Mouse (Mus musculus): Measurements from ENCODE around the gene Ksr1. TPM values are rescaled to one million over a fixed set of nuclear protein-coding genes. Genes with fewer than 3 reads are reported as not detected.

Gene Ksr1
- polyA plus RNA-seq, 1 experiment from 2014 or later = 3.8 TPM

GRCm38 (mm10) chr11:79131949-79132411, 14.2 kb downstream of the Ksr1 start:
- H3K9me3 ChIP-seq (ENCODE audit: low read length) = no peaks in the 10 kb centered on the region
- no peak overlapping the region for H3K9ac ChIP-seq (replicated peaks; ENCODE audit: low read length)
- H3K36me3 ChIP-seq (ENCODE audit: insufficient read depth, low read length) = no peaks in the 10 kb centered on the region
- peak; percentile 72; the same call in 1 of the 2 replicates for ATAC-seq (ENCODE audit: low FRiP score, low TSS enrichment)
- no peak overlapping the region for H3K4me2 ChIP-seq (replicated peaks; ENCODE audit: low read depth, low read length)
- H3K4me1 ChIP-seq (ENCODE audit: insufficient read depth, low read length) = peaks cover 29% of the 10 kb centered on the region
- no peak overlapping the region for H3K27ac ChIP-seq (ENCODE audit: low read length)
- no peak overlapping the region for H3K4me3 ChIP-seq (ENCODE audit: low read length)
- WGBS = 47% methylated on average over 9 of the region's 9 CpGs
- no peaks in the 10 kb centered on the region for H3K27me3 ChIP-seq (ENCODE audit: insufficient read depth, low read length)

GRCm38 (mm10) chr11:79129388-79130356, 16.5 kb downstream of the Ksr1 start:
- Histone ChIP-seq H3K4me3 (ENCODE audit: low read length) (no peak overlapping the region), H3K36me3 (ENCODE audit: insufficient read depth, low read length) (no peaks in the 10 kb centered on the region), H3K4me2 (replicated peaks; ENCODE audit: low read depth, low read length) (no peak overlapping the region), H3K9me3 (ENCODE audit: low read length) (no peaks in the 10 kb centered on the region), H3K27me3 (ENCODE audit: insufficient read depth, low read length) (no peaks in the 10 kb centered on the region), H3K27ac (ENCODE audit: low read length) (no peak overlapping the region), H3K9ac (replicated peaks; ENCODE audit: low read length) (no peak overlapping the region), H3K4me1 (ENCODE audit: insufficient read depth, low read length) (peaks cover 15% of the 10 kb centered on the region)
- ATAC-seq (ENCODE audit: low FRiP score, low TSS enrichment) = no peak
- 70% methylated on average over 13 of the region's 13 CpGs for WGBS

GRCm38 (mm10) chr11:79128233-79128632, 18.0 kb downstream of the Ksr1 start:
- no peak overlapping the region for H3K9ac ChIP-seq (replicated peaks; ENCODE audit: low read length)
- no peaks in the 10 kb centered on the region for H3K9me3 ChIP-seq (ENCODE audit: low read length)
- ATAC-seq (ENCODE audit: low FRiP score, low TSS enrichment) = no peak
- H3K4me2 ChIP-seq (replicated peaks; ENCODE audit: low read depth, low read length) = no peak overlapping the region
- H3K4me1 ChIP-seq (ENCODE audit: insufficient read depth, low read length) = peaks cover 8% of the 10 kb centered on the region
- H3K4me3 ChIP-seq (ENCODE audit: low read length) = no peak overlapping the region
- no peaks in the 10 kb centered on the region for H3K27me3 ChIP-seq (ENCODE audit: insufficient read depth, low read length)
- H3K27ac ChIP-seq (ENCODE audit: low read length) = no peak overlapping the region
- 86% methylated on average over 7 of the region's 7 CpGs for whole genome bisulfite sequencing
- no peaks in the 10 kb centered on the region for H3K36me3 ChIP-seq (ENCODE audit: insufficient read depth, low read length)

GRCm38 (mm10) chr11:79126963-79127362, 19.2 kb downstream of the Ksr1 start:
- Histone ChIP-seq H3K27ac (ENCODE audit: low read length) (no peak overlapping the region), H3K9ac (replicated peaks; ENCODE audit: low read length) (no peak overlapping the region), H3K4me1 (ENCODE audit: insufficient read depth, low read length) (peaks cover 3% of the 10 kb centered on the region), H3K36me3 (ENCODE audit: insufficient read depth, low read length) (no peaks in the 10 kb centered on the region), H3K9me3 (ENCODE audit: low read length) (no peaks in the 10 kb centered on the region), H3K4me3 (ENCODE audit: low read length) (no peak overlapping the region), H3K27me3 (ENCODE audit: insufficient read depth, low read length) (no peaks in the 10 kb centered on the region), H3K4me2 (replicated peaks; ENCODE audit: low read depth, low read length) (no peak overlapping the region)
- 86% methylated on average over 3 of the region's 3 CpGs for whole genome bisulfite sequencing
- no peak for ATAC-seq (ENCODE audit: low FRiP score, low TSS enrichment)

- no peaks in the 10 kb centered on the region for H3K9me3 ChIP-seq (ENCODE audit: low read length)
- H3K27me3 ChIP-seq (ENCODE audit: insufficient read depth, low read length) = no peaks in the 10 kb centered on the region
- 0 out of 2 replicates have a peak, but pooled peaks cover under 1% of the 10 kb centered on the region for H3K4me1 ChIP-seq (ENCODE audit: insufficient read depth, low read length)
- ATAC-seq (ENCODE audit: low FRiP score, low TSS enrichment) = no peak
- H3K27ac ChIP-seq (ENCODE audit: low read length) = no peak overlapping the region
- WGBS = 55% methylated on average over 8 of the region's 8 CpGs
- no peak overlapping the region for H3K4me2 ChIP-seq (replicated peaks; ENCODE audit: low read depth, low read length)
- H3K4me3 ChIP-seq (ENCODE audit: low read length) = no peak overlapping the region
- H3K36me3 ChIP-seq (ENCODE audit: insufficient read depth, low read length) = no peaks in the 10 kb centered on the region
- no peak overlapping the region for H3K9ac ChIP-seq (replicated peaks; ENCODE audit: low read length)
Observed at GRCm38 (mm10) chr11:79125775-79126174, 20.4 kb downstream of the Ksr1 start.

- Histone ChIP-seq H3K9ac (replicated peaks; ENCODE audit: low read length) (no peak overlapping the region), H3K36me3 (ENCODE audit: insufficient read depth, low read length) (no peaks in the 10 kb centered on the region), H3K4me2 (replicated peaks; ENCODE audit: low read depth, low read length) (no peak overlapping the region), H3K27ac (ENCODE audit: low read length) (no peak overlapping the region), H3K4me1 (ENCODE audit: insufficient read depth, low read length) (peaks cover 14% of the 10 kb centered on the region; the same call in 1 of the 2 replicates), H3K9me3 (ENCODE audit: low read length) (no peaks in the 10 kb centered on the region), H3K4me3 (ENCODE audit: low read length) (no peak overlapping the region), H3K27me3 (ENCODE audit: insufficient read depth, low read length) (no peaks in the 10 kb centered on the region)
- ATAC-seq (ENCODE audit: low FRiP score, low TSS enrichment) = no peak
- WGBS = 86% methylated on average over 10 of the region's 10 CpGs
Observed at GRCm38 (mm10) chr11:79122556-79122955, 23.7 kb downstream of the Ksr1 start.

- peaks cover 27% of the 10 kb centered on the region; the same call in 1 of the 2 replicates for H3K4me1 ChIP-seq (ENCODE audit: insufficient read depth, low read length)
- no peak overlapping the region for H3K4me2 ChIP-seq (replicated peaks; ENCODE audit: low read depth, low read length)
- 64% methylated on average over 3 of the region's 3 CpGs for WGBS
- H3K4me3 ChIP-seq (ENCODE audit: low read length) = no peak overlapping the region
- no peak overlapping the region for H3K27ac ChIP-seq (ENCODE audit: low read length)
- ATAC-seq (ENCODE audit: low FRiP score, low TSS enrichment) = no peak
- H3K27me3 ChIP-seq (ENCODE audit: insufficient read depth, low read length) = no peaks in the 10 kb centered on the region
- no peak overlapping the region for H3K9ac ChIP-seq (replicated peaks; ENCODE audit: low read length)
- H3K9me3 ChIP-seq (ENCODE audit: low read length) = no peaks in the 10 kb centered on the region
- no peaks in the 10 kb centered on the region for H3K36me3 ChIP-seq (ENCODE audit: insufficient read depth, low read length)
Observed at GRCm38 (mm10) chr11:79120087-79120486, 26.1 kb downstream of the Ksr1 start.

- Histone ChIP-seq H3K9ac (replicated peaks; ENCODE audit: low read length) (no peak overlapping the region), H3K27me3 (ENCODE audit: insufficient read depth, low read length) (no peaks in the 10 kb centered on the region)
- WGBS = 60% methylated on average over 5 of the region's 5 CpGs
Observed at GRCm38 (mm10) chr11:79118918-79119377, 27.3 kb downstream of the Ksr1 start.

GRCm38 (mm10) chr11:79116665-79117064, 29.5 kb downstream of the Ksr1 start:
- Histone ChIP-seq H3K4me1 (ENCODE audit: insufficient read depth, low read length) (peaks cover 45% of the 10 kb centered on the region; the same call in 1 of the 2 replicates), H3K4me2 (replicated peaks; ENCODE audit: low read depth, low read length) (no peak overlapping the region), H3K9me3 (ENCODE audit: low read length) (no peaks in the 10 kb centered on the region), H3K27ac (ENCODE audit: low read length) (no peak overlapping the region), H3K27me3 (ENCODE audit: insufficient read depth, low read length) (no peaks in the 10 kb centered on the region), H3K9ac (replicated peaks; ENCODE audit: low read length) (no peak overlapping the region), H3K36me3 (ENCODE audit: insufficient read depth, low read length) (no peaks in the 10 kb centered on the region), H3K4me3 (ENCODE audit: low read length) (no peak overlapping the region)
- peak; percentile 81 for ATAC-seq (ENCODE audit: low FRiP score, low TSS enrichment)
- 25% methylated on average over 9 of the region's 9 CpGs for WGBS

More at GRCm38 (mm10) chr11:79118918-79119377, 27.3 kb downstream of the Ksr1 start:
- Histone ChIP-seq H3K4me1 (ENCODE audit: insufficient read depth, low read length) (peaks cover 35% of the 10 kb centered on the region; the same call in 1 of the 2 replicates), H3K4me2 (replicated peaks; ENCODE audit: low read depth, low read length) (no peak overlapping the region), H3K27ac (ENCODE audit: low read length) (no peak overlapping the region), H3K9me3 (ENCODE audit: low read length) (no peaks in the 10 kb centered on the region), H3K4me3 (ENCODE audit: low read length) (no peak overlapping the region), H3K36me3 (ENCODE audit: insufficient read depth, low read length) (no peaks in the 10 kb centered on the region)
- ATAC-seq (ENCODE audit: low FRiP score, low TSS enrichment) = no peak

- H3K4me2 ChIP-seq (replicated peaks; ENCODE audit: low read depth, low read length) = no peak overlapping the region
- no peak overlapping the region for H3K27ac ChIP-seq (ENCODE audit: low read length)
- no peak for ATAC-seq (ENCODE audit: low FRiP score, low TSS enrichment)
- H3K4me3 ChIP-seq (ENCODE audit: low read length) = no peak overlapping the region
- WGBS = 75% methylated on average over 8 of the region's 8 CpGs
- H3K9ac ChIP-seq (replicated peaks; ENCODE audit: low read length) = no peak overlapping the region
- H3K4me1 ChIP-seq (ENCODE audit: insufficient read depth, low read length) = peaks cover 43% of the 10 kb centered on the region; the same call in 1 of the 2 replicates
- H3K36me3 ChIP-seq (ENCODE audit: insufficient read depth, low read length) = no peaks in the 10 kb centered on the region
- H3K9me3 ChIP-seq (ENCODE audit: low read length) = no peaks in the 10 kb centered on the region
- H3K27me3 ChIP-seq (ENCODE audit: insufficient read depth, low read length) = no peaks in the 10 kb centered on the region
Observed at GRCm38 (mm10) chr11:79115659-79116058, 30.5 kb downstream of the Ksr1 start.
